Mouse (Mus musculus) 416B (cell line): ENCODE data around the gene Gm49661.

Experiments
- DNase-seq: peaks from one replicate; pipeline ENCODE4 v3.0.0; 2011; ENCODE audit warnings: low read depth

The Gm49661 gene

DNA sequence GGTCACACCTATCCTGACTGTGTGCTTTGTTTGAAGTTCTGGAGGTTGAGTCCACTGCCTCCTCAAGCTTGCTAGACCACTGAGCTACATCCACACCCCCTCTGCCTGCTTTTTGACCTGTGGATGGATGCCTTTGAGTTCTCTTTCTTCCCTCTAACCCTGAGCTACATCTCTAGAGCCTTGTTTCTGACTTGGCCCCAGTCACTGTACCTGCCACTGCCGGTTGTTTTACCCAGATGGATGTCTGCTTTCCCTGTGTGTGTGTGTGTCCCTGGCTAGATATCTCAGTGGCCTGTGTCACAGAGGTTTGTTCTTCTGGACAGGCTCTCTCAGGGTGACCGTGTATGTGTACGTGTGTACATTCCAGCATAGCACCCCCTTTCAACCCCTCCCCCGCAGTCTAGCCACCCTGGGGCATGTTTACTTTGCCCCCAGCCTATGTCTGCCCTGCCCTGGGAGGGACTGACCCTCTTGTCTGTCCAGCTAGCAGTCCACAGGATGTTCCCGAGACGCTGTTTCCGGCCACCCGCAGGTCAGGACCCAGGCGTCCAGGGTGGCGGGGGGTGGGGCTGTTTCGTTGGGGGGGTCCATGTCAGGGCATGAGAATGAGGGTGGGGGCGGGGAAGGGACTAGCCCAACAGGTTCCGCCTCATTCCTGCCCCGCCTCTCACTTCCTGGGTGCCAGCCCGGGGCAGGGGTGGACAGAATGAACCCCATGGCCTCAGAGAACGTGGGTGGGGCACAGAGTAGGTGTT, 15.2 kb upstream of the Gm49661 start:
- no peak for DNase-seq

- DNase-seq, result peak; percentile 60
These were observed 13.3 kb upstream of the Gm49661 start for GRCm38 (mm10) chr8:84982499-84983011.

GRCm38 (mm10) chr8:84981644-84982498, 12.6 kb upstream of the Gm49661 start:
- peak; percentile 43 for DNase-seq

DNA sequence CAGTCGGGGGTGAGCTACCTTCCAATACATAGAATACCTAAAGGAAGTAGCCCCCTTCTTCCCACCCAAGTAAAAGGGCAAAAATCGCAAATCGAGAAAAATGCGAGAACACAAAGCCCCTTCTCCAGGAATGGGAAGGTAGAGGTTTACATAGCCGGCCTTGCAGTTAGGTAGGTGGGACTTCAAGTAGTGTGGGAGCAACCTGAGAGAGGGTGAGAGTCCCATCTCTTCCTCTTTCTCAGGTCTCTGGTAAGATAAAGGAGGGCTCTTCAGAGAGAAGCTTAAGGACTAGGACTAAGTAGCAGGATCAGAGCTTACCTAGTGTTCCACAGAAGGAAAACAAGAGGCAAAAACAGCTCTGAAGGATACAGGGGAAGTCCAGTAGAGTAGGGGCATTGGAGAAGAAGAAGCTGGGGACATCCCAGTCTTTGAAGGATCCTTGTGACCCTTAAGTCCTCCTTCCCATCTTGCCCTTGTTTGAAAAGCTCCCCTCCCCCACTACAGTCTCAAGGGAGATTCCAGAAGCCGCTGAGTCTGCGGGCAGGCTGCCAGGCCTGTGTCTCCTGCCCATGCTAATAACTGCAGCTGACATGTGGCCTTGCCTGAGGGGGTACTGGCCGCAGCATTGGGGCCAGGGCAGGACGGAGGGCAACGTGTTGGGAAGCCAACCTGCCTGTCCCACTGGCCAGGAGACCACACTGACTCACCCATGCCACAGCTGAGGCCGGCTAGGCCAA, 11.6 kb upstream of the Gm49661 start:
- DNase-seq, result peak; percentile 86

- peak; percentile 98 for DNase-seq
These were observed 10.6 kb upstream of the Gm49661 start for GRCm38 (mm10) chr8:84979599-84980421.

- DNase-seq, result peak; percentile 98
These were observed 9.2 kb upstream of the Gm49661 start, which contains the start of gene Junb for GRCm38 (mm10) chr8:84978248-84978940. TSS of gene Junb (minus strand) at chr8:84978718.

- peak; percentile 77 for DNase-seq
These were observed 8.4 kb upstream of the Gm49661 start for GRCm38 (mm10) chr8:84977435-84978247.

DNA sequence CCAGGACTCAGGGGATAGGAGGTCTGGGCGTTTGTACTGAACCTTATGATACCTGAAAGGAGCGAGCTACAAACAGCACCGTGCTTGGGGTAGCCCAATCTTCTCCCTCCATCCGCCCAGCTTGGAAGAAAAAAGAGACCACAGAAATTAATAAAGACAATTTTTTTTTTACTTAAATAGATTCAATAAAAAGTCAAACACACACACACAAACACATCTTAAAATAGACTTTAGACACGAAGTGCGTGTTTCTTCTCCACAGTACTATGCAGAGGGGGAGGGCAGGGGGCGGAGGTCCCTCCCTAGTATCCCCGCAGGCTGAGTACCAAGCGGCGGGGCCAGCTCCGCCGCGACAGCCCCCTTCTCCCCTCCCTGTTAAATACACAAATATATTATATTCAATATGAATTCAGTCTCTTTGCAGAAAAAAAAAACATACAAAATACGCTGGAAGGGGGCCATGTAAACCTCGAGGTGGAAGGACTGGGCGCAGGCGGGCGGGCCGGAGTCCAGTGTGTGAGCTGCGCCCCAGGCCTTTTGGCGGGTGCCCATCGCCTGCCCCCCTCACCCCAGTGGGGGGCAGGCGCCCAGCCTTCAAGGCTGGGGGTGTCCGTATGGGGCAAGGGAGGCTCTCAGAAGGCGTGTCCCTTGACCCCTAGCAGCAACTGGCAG, 7.7 kb upstream of the Gm49661 start:
- no peak for DNase-seq

DNA sequence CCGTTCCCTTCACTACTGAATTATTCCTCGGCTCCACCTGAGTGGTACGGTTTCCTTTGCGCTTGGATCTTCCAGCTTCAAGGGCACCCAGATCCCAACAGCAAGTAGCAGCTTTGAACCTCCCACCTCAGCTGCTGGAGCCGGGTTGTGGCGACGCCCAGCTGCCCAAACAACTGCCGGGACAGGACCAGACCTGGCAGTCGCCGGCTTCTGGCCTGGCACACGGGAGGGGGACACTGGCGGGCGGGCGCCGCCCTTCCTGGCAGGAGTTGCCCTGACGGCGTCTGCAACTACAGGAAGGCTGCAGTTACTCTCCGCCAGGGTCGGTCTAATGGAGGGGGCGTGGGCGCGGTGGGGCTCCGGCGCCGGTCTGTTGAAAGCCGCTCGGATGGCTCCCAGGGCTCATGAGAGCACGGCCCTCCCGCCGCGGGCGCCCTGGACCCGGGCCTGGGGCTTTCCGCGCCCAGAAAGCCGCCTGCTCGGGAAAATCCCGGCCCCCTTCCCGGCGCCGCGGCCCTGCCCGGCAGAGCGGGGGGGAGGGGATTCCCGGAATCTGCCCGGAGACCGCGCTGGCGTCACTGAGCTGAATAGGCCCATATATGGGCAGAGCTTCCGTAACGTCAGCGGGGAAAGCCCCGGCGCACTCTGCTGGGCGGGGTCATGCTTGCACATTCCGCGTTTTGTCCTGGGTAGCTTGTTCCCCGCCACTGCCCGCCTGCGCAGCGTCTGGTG, 7.0 kb upstream of the Gm49661 start:
- DNase-seq, result peak; percentile 94

DNA sequence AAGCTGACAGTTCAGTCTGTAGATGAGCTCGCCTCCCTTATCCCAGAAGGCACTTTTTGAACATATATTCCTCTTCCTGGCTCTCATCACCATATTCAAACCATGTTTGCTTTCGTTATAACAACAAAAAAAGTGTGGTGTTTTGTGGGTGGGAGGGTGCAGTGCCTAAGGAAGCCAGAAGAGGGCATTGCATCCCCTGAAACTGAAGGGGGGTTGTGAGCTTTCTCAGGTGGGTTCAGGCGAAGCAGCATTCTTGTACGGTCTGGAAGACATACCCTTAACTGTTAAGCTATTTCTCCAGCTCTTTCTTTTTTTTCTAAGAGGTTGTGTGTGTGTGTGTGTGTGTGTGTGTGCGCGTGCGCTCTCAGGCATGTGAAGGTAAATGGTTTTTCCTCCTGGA, 6.2 kb upstream of the Gm49661 start:
- peak; percentile 90 for DNase-seq

DNA sequence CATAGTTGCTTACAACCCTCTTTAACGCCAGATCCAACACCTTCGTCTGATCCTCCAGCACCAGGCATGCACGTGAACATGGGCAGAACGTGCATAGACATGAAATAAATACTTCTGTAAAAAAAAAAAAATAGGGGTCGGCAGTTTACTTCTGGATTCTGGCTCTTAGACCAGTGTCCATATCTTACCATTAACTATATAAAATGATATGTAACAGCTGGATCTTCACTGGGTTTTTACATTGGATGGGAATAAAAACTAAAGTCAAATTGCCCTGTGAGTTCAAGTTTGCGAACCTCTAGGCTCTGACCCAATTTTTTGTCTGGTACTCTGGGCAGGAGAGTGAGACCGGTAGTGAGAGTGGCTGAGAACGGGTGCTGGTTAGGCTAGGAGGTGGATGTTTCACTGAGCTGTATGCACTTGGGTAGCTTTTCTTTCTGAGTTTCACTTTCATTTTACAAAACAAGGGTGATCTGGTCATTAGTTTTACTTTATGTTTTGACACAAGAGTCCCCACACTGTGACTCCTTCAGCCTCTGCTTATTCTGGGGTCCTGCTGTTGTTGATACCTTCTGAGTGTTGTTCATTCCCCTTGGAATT, 5.4 kb upstream of the Gm49661 start:
- DNase-seq, result peak; percentile 69

DNA sequence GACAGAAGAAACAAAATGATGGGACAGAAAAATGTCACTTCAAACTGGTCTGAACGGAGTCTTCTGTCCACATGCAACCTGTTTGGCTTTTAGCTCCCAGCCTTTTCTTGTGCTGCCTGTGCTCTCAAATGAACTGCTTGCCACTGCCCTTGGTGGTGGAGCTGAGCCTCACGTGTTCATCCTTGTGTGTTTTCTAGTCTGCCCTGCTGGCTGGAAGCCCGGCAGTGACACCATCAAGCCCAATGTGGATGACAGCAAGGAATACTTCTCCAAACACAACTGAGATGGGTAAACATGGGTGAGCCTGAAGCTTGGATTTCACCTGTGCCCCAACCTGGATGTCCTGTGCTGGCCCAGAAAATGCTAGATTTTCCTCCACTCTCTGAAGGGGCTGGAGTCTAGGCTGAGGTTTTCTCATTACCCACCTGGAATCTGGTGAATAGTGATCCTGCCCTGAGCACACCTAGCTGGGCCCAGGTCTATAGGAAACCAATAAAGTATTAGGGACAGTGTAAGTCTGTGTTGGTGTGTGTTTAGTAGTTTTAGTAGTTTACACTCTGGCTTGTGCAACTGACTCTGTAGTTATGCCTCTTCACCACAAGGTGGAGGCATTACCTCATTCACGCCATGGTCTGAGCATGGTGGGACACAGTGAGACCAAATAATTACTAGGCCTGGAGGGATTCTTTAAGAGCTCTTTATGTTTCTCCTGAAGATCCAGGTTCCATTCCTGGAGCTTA, 4.7 kb upstream of the Gm49661 start:
- DNase-seq, result peak; percentile 85

GRCm38 (mm10) chr8:84973079-84973478, 3.8 kb upstream of the Gm49661 start:
- DNase-seq, result no peak

DNA sequence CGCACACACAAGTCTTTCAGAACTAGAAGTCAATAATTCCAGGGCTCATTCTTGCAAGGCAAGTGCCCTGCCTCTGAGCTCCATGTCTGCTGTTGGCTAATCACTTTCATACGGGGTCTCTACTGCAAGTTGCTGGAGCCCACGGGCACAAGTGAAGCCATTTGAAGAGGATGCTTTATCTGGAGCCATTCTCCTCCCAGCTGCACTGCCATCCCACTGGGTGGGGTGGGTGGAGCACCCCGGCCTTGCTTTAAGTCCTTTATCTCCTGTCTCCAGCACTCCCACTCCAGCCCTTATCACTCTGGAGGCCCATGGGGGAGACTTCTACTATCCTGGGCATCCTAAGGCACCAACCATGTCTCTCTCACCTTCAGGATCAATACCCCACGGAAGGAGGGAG, 1.7 kb upstream of the Gm49661 start:
- no peak for DNase-seq

DNA sequence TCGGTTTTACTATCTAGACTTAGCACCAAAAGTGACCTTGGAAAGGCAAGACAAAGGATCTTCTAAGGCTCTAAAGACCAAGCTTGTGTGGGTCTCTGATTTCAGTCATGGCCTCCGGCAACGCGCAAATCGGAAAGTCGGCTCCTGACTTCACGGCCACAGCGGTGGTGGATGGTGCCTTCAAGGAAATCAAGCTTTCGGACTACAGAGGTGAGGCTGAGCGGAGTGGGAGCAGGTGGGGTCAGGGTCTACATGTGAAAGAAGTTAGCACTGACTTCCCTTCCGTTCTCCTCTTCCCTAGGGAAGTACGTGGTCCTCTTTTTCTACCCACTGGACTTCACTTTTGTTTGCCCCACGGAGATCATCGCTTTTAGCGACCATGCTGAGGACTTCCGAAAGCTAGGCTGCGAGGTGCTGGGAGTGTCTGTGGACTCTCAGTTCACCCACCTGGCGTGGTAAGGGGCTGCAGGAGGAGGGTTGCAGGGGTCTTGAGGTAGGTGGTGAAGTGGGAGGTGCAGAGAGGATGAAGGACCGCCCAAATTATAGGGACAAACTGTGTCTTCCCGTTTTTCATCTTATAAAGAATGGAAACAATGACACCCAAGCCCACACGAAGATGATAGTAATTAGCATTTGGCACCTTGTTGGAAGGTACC, 1.0 kb upstream of the Gm49661 start:
- DNase-seq, result no peak

DNA sequence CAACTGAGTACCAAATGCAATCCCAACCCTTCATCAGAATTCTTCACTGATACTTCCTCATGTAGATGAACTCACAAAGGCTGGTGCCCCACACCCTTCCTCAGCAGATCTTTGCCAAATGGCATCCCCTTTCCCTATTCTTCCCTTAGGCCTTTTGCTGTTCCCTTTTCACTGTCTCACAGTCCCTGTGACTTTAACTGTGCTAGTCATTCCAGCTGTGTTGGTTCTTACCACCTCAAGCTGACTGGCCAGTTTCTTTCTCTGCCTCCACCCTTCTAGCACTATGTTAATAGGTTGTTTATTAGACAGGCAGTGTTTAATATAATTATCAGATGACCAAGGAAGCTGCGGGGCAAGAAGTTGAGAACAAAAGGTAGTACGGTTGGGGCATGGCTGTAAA, 583 bp downstream of the Gm49661 start:
- DNase-seq, result peak; percentile 63
